Mouse (Mus musculus) kidney, adult 2 months (tissue): ENCODE measurements around the gene Col6a1. TPM values are rescaled to one million over a fixed set of nuclear protein-coding genes. Genes with fewer than 3 reads are reported as not detected.
A peak's percentile ranks its signal among the peaks of the same experiment; 100 is the strongest.

Experiments used
- DNase-seq: peaks from one replicate; pipeline ENCODE4 v3.0.0; 2021
- H3K27ac ChIP-seq: fragments of 200-500 bp; 2 replicates; pipeline ENCODE4 v1.5.1; 2012; ENCODE audit warnings: low read depth, low read length, control low read depth, inconsistent platforms; ENCODE audit not compliant: insufficient read depth
- H3K27me3 ChIP-seq: fragments of 200-500 bp; replicated peaks from 2 replicates; pipeline ENCODE4 v1.6.1; 2012; ENCODE audit warnings: mild to moderate bottlenecking, moderate library complexity, low read length, inconsistent platforms; ENCODE audit not compliant: control insufficient read depth, insufficient read depth
- H3K36me3 ChIP-seq: fragments of 200-500 bp; 2 replicates; pipeline ENCODE4 v1.6.1; 2012; ENCODE audit warnings: mild to moderate bottlenecking, moderate library complexity, low read length, inconsistent platforms; ENCODE audit not compliant: control insufficient read depth, insufficient read depth
- H3K4me1 ChIP-seq: fragments of 200-500 bp; 2 replicates; pipeline ENCODE4 v1.6.1; 2011; ENCODE audit warnings: low read length; ENCODE audit not compliant: control insufficient read depth, insufficient read depth
- H3K4me3 ChIP-seq: fragments of 200-500 bp; 2 replicates; pipeline ENCODE4 v1.5.1; 2011; ENCODE audit warnings: mild to moderate bottlenecking, low read depth, low read length, control low read depth; ENCODE audit not compliant: insufficient read depth
- CTCF ChIP-seq: fragments of 200-500 bp; conservative IDR thresholded peaks from 2 replicates; pipeline ENCODE4 v1.5.1; 2011; ENCODE audit warnings: low read depth, mild to moderate bottlenecking, control low read depth, low read length, moderate library complexity, mixed read lengths; ENCODE audit not compliant: insufficient read depth, insufficient read length
- POLR2A ChIP-seq: fragments of 200-500 bp; IDR thresholded peaks from one replicate; pipeline ENCODE4 v1.6.1; 2011; ENCODE audit warnings: low read depth, low read length, control low read depth
- WGBS: fragments of 180-500 bp; shearing (Covaris S2); methylation state at CpG from one replicate; pipeline ENCODE4 v1.1.7; 2018; 5-methylcytosine and 5-hydroxymethylcytosine counted together
- polyA plus RNA-seq: library from polyadenylated mRNA; depleted of rRNA; stranded (reverse); fragments of >200 nt; gene quantifications from 2 replicates; pipeline ENCODE4 v1.2.3, GENCODE M21; 2012

Gene Col6a1
- polyA plus RNA-seq, 1 experiment, result 33.2 TPM

- no peak for TF ChIP-seq CTCF
- TF ChIP-seq POLR2A, result no peak
- no peak overlapping the region for H3K27ac ChIP-seq
- H3K36me3 ChIP-seq, result no peaks in the 10 kb centered on the region
- 84% methylated on average over 6 of the region's 6 CpGs for WGBS
- H3K4me3 ChIP-seq, result no peak overlapping the region
- no peak for DNase-seq
- H3K27me3 ChIP-seq, result no peaks in the 10 kb centered on the region
- no peaks in the 10 kb centered on the region for H3K4me1 ChIP-seq
Measured at GRCm38 (mm10) chr10:76680758-76681650, 45.0 kb downstream of the Col6a1 start.

- no peak overlapping the region for H3K4me3 ChIP-seq
- DNase-seq, result no peak
- 70% methylated on average over 7 of the region's 7 CpGs for WGBS
- H3K27me3 ChIP-seq, result no peaks in the 10 kb centered on the region
- no peaks in the 10 kb centered on the region for H3K36me3 ChIP-seq
- TF ChIP-seq POLR2A (no peak), CTCF (no peak)
- no peaks in the 10 kb centered on the region for H3K4me1 ChIP-seq
- H3K27ac ChIP-seq, result no peak overlapping the region
Measured at GRCm38 (mm10) chr10:76678122-76678521, 47.8 kb downstream of the Col6a1 start.

GRCm38 (mm10) chr10:76675268-76675667, 50.7 kb downstream of the Col6a1 start:
- H3K27me3 ChIP-seq, result no peaks in the 10 kb centered on the region
- H3K4me3 ChIP-seq, result no peak overlapping the region
- TF ChIP-seq POLR2A, result no peak
- WGBS, result 76% methylated on average over 2 of the region's 2 CpGs
- no peak overlapping the region for H3K27ac ChIP-seq
- no peaks in the 10 kb centered on the region for H3K36me3 ChIP-seq
- DNase-seq, result no peak
- H3K4me1 ChIP-seq, result no peaks in the 10 kb centered on the region

GRCm38 (mm10) chr10:76674581-76674980, 51.4 kb downstream of the Col6a1 start:
- Histone ChIP-seq H3K27ac (no peak overlapping the region), H3K4me3 (no peak overlapping the region), H3K36me3 (no peaks in the 10 kb centered on the region), H3K27me3 (no peaks in the 10 kb centered on the region), H3K4me1 (no peaks in the 10 kb centered on the region)
- 84% methylated on average over 6 of the region's 6 CpGs for WGBS
- TF ChIP-seq CTCF, result no peak
- TF ChIP-seq POLR2A, result no peak
- no peak for DNase-seq

- no peaks in the 10 kb centered on the region for H3K36me3 ChIP-seq
- DNase-seq, result no peak
- TF ChIP-seq CTCF (no peak), POLR2A (no peak)
- no peak overlapping the region for H3K4me3 ChIP-seq
- WGBS, result 90% methylated on average over 9 of the region's 9 CpGs
- no peaks in the 10 kb centered on the region for H3K27me3 ChIP-seq
- no peak overlapping the region for H3K27ac ChIP-seq
- H3K4me1 ChIP-seq, result no peaks in the 10 kb centered on the region
Measured at GRCm38 (mm10) chr10:76671939-76672338, 54.0 kb downstream of the Col6a1 start.

GRCm38 (mm10) chr10:76668947-76669284, 57.1 kb downstream of the Col6a1 start:
- Histone ChIP-seq H3K27me3 (no peaks in the 10 kb centered on the region), H3K36me3 (no peaks in the 10 kb centered on the region), H3K4me3 (no peak overlapping the region), H3K4me1 (no peaks in the 10 kb centered on the region), H3K27ac (no peak overlapping the region)
- DNase-seq, result peak; percentile 21
- no peak for TF ChIP-seq POLR2A
- no peak for TF ChIP-seq CTCF
- WGBS, result 31% methylated on average over 7 of the region's 7 CpGs

GRCm38 (mm10) chr10:76668261-76668946, 57.6 kb downstream of the Col6a1 start:
- WGBS, result 81% methylated on average over 4 of the region's 4 CpGs
- TF ChIP-seq POLR2A (no peak), CTCF (no peak)
- no peak overlapping the region for H3K27ac ChIP-seq
- H3K4me3 ChIP-seq, result no peak overlapping the region
- no peaks in the 10 kb centered on the region for H3K4me1 ChIP-seq
- H3K27me3 ChIP-seq, result no peaks in the 10 kb centered on the region
- DNase-seq, result no peak
- no peaks in the 10 kb centered on the region for H3K36me3 ChIP-seq
